Mouse (Mus musculus): Measurements from ENCODE around the gene Ros1.

The Ros1 gene

DNA sequence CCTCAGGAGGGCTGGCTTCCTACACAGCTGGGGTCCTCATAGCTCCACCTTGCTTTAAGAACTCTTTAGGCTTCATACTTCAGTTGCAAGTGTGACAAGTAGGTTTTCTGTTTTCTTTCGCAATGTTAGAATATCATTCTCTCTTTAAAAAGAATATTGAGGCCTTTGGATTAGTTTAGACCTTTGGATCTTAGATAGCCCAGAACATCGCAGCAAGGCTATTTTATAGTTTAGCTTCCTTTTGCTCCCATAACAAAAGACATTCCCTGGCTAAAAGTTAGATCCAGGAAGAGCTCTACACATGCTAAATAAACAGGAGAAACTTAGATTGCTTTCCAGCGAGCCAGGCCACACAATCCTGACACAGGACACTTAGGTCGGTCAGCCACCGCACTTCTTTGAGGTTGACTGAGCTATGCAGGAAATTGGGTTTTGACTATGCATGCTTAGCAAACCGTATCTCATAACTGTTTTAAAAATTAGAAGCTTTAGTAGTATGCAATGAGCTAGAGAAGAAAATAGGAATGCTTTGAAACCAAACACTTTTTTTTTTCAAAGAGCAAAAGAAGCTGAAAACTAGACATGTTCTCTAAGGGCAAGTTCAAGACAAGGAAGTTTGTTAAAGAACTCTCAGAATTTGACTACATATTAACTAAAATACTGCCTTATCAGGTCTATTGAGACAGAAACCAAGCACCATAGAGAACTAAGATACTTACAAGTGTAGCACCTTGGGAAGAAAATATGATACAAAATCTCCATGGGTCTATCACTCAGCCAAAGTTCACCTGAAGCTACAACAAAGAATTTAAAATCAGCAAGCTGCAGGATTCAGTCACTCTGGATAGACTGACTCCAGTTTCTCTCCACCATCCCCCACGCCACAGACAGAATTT is at the start of gene Ros1:
Ros1 (minus strand) TSS at position 288 of the 896 bp plus-strand sequence.
- DNase-seq (ENCODE audit: low read depth, low spot score): no peak

DNA sequence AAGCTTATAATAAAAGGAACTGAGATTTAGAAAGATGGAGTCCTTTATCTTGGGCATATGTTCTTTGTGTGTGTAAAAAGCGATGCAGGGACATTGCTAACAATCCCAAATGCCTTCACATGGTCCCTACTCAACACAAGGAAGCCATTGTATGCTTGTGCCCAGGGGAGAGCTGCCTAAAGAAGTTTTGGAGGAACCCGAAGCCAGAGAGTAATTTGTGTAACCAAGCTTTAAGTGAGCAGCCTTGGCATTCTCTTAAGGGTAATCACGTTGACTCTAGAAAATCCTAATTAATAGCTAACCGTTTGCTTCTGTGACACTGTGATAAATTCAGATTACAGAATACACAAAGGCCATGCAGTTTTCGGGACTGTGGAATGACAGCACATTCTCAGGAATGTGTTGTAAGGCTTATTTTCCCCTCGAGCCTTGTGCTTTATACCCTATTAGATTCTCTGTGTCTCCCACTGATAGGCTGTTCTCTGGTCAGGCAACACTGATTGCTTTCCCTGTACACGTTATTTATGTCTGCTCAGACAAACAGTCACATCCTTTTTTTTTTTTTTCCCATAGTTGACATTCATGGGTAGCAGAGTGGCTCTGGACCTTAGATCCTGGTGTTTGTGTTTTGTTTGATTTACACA is 47.8 kb upstream of the Ros1 start:
- no peak for DNase-seq (ENCODE audit: low read depth, low spot score)

DNA sequence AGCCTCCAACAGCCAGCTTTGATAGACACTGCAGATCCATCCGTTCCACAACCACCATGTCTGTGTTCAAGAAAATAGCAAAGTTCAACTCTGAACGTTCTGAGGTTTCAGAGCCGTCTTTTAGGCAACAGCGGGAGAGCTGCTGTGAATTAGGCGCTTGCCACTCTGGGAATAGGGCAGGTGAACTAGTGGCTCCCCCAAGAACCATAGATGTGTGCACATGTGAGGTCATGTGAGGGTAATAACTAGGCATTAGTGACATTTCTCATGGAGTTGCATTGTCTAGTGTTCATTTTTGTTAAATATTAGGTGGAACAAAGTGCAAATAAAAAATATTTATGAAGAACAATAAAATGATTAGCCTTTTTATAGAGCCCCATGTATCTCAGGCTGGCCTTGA is 47.0 kb upstream of the Ros1 start:
- no peak for DNase-seq (ENCODE audit: low read depth, low spot score)

DNA sequence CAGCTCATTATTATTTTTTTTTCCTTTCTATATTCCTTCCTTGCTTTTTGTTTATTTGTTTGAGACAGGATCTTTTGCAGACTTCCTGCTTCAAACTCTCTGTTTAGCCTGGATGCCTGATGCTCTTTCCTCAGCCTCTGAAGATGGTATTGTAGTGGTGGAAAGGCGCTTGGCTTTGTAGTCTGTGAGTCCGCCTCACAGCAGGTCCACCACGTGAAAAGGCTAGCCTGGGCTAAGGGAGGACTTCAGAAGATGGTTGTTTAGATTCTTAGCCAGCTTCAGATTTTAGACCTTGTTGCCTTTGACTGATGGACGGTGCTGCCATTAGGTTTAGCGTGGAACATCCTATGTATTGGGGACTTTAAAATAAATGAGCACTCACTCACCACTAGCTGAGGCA is 40.4 kb upstream of the Ros1 start:
- no peak for DNase-seq (ENCODE audit: low read depth, low spot score)

DNA sequence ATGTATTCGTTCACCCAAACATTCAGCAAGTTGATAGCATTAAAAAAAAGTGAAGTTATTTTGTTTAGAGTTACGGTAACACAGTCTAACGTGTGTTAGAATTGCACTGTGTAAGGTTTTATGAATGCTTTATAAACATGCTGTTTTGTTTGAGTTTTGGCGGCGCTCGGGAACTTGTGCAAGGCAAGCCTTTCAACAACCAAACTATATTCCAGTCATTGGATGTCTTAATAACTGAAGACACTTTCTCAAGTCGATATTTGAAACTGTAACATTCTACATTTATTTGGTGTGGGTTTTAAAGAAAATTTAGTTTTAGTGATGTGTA is 39.6 kb upstream of the Ros1 start:
- no peak for DNase-seq (ENCODE audit: low read depth, low spot score)

DNA sequence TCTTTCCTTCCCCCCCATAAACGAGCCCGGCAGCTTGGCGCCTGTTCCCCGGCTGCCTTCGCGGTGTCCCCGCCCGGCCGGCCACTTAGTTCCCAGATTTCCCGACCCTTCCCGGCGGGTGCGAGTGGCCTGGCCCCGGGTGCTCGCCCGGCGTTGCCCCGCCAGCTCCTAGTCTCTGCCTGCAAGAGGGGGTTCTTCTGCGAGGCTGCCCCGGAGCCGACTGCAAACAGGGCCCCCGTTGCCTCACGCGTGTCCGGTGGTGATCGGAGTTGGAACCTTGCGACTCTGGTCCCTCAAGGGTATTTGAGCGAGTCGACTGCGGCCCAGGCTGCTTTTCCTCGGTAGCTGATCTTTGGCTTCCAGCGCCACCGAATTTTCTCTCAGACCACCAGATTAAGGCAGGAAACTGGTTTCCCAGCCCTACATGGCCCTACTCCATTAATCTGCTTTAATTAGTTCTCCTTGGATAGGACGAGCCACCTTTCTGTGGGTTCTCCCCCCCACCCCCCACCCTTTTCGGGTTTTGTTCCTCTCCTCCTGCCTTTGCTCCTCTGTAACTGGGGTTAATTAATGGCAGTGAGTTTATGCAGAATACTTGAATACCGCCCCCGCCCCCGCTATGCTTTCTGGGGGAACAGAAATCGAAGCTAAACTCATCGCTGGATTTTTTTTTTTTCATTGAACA is 39.1 kb upstream of the Ros1 start:
- DNase-seq (ENCODE audit: low read depth, low spot score): no peak

DNA sequence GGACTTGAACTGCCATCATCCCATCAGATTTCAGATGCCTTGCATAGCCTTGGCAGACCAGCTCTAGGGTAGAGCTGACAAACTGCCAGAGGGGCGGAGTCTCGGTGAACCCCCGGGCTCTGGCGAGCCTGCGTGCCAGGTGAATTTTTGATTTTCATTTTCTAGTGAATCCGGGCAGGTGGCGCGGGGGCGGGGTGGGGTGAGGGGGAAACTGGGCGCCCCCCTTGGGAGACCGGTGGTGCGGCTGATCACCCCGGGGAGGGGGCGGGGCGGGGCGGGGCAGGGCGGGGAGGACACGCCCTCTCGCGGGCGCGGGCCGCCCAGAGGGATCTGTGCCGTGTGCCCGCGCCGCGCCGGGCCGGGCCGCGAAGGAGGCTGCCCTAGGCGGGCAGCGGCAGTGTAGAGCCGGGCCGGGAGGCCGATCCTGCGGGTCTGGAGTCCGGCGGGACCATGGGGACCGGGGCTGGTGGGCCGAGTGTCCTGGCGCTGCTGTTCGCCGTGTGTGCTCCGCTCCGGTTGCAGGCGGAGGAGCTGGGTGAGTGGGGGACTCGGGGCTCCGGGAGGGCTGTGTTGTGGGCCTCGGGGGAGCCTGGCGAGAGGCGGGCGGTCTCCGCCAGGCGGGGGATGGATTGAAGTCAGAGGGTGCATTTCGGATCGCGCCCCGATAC is 38.4 kb upstream of the Ros1 start, which contains the start of gene Dcbld1:
Dcbld1 (plus strand) TSS at position 319 of the 668 bp plus-strand sequence.
- no peak for DNase-seq (ENCODE audit: low read depth, low spot score)

DNA sequence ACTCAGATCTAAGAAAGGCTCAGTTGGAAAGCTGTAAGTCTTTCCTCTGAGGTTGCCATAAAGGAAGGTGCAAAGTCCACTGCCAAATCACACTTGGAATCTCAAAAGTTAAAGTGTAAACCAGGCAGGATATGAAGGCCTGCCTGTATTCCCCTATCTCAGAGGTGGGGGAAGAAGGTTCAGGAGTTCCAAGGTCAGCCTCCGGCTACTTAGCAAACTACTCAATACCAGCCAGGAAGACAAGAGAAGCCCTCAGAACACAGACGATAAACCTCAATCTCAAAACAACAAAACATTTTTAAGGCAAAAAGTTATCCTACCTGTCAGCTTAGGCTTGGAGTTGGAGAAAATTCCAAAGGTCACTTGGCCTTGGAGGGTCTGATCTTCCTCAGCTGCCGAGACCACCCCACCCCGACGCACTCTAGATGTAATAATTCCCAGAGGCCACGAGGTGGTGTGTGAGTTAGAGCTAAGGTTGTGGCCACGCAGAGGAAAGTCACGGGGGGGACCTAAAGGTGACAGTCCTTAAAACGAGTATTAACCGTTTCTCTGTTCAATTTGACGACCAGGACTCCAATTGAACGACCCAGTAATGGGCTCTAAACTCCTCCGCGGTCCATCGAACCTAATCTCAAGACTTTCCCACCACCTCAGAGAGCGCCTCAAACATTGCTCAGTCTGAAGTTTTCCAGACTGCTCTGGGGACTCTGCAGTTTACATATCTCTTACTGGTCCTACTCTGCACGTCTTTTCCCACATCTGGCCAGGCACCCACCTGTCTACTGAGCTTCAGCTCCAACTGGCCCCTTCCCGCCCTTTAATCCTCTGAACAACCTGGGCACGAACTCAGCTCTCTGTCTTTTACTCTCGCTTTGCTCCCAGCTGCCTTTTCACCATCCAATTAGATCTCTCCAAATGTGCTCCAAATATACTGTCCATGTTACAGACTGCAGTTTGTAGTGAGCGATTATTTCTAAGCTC is 37.4 kb upstream of the Ros1 start:
- no peak for DNase-seq (ENCODE audit: low read depth, low spot score)

DNA sequence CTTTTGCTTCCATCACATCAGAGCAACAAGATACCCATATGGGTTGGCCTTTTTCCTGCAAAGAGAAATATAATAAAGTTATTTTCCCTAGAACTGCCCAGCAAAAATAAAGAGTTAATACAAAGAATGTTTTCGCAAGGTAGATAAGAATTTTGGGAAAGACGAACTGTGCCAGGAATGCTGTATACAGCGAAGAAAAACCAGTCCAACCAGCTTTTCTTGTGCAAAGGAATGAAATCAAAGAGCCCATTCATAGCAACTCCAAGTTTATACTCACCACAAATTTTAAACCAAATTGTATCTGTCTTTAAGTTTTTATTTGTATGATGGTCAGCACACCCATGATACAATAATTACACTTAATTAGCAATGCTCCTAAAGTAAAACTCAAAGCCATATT is 24.6 kb upstream of the Ros1 start:
- DNase-seq (ENCODE audit: low read depth, low spot score): no peak

DNA sequence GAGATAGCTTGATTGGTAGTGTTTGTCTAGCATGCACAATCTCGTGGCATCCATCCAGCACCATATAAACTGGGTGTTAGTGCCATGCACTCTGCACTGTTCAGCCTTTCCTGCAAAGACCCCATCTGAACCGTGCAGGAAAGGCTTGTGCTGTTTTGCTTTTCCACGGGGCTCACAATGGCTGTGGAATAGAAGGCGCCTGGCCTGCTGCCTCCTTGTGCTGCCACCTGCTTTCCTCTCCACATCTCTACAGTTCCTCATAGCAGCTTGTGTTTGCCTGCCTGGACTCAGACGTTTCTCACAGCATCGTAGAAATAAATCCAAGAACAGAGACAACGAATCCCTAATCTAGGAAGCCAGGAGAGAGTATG is 22.5 kb upstream of the Ros1 start:
- DNase-seq (ENCODE audit: low read depth, low spot score): no peak

DNA sequence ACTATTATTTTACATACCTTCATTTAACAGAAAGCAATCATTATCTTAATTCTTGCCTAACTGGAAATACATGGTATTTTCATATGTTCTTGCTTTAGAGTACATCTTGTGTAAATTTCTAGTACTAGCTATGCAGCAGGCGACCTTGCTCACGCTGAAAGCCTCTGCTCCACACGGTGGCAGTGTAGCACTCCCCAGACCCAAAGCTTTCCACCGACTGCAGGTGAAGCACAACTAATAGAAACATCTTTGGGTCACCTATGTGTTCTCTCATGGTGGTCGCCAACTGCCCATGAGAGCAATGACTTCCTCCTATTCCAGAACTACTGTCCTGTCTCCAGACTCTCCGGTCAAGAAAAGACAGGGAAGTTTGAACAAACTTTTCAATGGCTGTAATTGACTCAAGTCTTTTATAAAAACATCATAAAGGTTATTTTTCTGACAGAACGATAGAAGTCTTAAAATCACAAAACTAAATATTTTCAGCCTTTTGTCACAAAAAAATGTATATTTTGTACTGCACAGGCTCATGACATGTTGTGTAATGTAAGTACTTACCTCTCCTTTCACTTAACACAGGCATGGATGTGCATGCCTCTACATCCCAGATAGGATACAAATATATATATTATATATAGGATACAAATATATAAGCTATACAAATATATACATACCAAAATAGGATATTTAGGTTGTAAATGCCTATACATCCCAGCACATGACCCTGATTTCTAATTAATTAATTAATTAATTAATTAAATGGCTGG is 21.9 kb upstream of the Ros1 start:
- DNase-seq (ENCODE audit: low read depth, low spot score): no peak

DNA sequence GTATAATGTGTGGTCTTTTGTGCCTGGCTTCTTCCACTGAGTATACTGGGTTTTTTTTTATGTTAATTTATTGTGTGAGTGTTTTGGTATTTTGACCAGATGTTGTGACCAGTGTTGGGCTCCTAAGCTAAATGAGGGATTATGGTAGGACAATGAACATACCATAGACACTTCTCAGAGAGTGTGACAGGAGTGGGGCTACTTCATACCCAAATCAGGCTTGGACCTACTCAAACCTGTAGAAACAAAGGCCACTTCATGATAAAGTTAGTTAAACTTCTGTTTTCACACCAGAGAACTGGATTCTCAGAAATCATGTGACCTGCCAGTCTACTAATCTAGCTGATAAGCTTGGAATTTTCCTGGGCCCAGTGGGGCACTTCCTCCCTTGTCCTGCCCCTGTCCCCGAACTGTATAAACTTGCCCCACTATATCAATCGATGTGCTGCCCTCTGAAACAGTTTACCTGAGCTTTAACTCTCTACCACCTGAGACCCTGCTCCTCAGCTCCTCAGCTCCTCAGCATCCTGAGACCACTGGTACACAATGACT is 20.3 kb upstream of the Ros1 start:
- no peak for DNase-seq (ENCODE audit: low read depth, low spot score)

DNA sequence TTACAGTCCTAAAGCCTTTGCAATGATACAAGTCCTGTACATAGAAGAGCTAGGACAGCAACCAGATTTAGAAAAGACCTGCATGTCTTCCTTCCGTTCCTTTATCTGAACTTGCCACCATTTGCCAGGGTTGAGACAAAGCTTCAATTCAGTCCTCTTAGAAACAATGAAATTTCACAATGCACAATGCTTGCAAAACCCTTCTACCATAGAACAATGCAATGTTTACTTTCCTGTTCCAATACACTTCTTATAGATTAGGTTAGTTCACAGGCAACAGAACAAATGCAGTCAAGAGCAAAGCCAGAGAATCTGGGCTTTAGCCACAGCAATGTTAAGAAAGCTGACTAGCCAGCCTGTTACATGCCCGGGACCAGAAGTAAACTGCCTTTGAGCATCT is 9.0 kb upstream of the Ros1 start:
- no peak for DNase-seq (ENCODE audit: low read depth, low spot score)

DNA sequence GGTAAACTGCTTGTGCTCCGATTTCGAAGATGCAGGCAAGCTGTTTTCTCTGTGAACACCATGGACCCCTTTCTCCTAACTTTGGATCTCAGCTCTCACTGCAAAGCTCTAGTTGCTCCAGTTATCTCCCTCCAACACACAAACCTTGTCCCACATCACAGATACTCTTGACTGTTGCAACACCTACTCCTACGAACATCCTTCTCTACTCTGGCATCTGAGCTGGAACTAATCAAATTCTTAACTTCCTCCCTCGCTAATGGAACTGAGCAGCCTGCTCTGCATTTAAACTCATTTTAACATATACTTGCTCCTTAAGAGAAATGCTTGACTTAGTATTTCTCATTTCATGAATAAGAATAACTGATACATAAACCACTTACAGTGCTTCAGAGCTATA is 9.1 kb downstream of the Ros1 start:
- DNase-seq (ENCODE audit: low read depth, low spot score): peak; percentile 38

DNA sequence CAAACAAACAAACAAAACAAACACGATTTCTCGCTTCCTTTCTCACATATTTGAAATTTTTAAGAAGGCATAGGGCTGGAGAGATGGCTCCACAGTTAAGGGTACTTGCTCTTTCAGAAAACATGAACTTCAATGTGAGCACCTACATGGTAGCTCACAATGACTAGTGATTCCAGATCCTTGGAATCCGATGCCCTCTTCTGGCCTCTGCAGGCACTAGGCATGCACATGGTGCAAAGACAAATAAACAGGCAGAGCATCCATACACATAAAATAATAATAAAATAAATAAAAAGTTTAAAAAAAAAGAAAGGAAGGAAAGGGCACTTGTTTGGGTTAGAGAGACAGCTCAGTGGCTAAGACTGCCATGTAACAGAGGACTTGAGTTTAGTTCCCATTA is 12.2 kb downstream of the Ros1 start:
- DNase-seq (ENCODE audit: low read depth, low spot score): no peak

DNA sequence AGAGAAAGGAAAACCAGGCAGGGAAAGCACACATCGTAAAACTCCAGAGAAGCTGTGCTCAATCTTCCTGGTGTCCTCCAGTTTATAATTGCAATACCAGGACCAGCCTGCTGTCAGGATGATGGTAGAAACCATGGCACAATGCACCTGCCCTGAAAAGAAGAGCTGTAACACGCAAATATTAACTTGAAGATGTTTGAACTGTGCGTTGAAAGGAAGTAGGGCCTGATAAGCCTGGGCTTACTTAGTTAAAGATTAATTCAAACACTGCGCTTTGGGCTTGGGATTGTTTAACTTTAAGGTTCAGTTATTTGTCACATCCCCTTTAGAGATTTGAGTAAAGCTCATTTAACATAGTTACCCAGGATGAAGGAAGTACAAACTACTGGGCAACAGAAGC is 20.7 kb downstream of the Ros1 start:
- DNase-seq (ENCODE audit: low read depth, low spot score): no peak

DNA sequence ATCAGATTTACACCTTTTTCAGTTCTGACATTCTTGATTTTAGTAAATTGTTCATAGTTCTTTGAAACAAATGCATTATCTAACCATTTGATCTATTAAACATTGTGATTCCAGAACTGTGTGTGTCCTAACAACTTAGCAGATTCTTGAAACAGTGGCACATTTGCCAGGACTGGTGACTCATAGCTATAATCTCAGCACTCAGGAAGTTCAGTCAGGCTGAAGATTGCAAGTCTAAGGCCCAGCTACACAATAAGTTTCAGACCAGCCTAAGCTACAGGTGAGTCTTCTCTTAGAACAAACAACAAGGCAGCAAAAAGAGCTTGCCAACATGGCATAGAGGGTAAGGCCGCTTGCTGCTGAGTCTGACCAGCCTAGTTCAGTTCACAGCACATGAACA is 24.6 kb downstream of the Ros1 start:
- no peak for DNase-seq (ENCODE audit: low read depth, low spot score)

DNA sequence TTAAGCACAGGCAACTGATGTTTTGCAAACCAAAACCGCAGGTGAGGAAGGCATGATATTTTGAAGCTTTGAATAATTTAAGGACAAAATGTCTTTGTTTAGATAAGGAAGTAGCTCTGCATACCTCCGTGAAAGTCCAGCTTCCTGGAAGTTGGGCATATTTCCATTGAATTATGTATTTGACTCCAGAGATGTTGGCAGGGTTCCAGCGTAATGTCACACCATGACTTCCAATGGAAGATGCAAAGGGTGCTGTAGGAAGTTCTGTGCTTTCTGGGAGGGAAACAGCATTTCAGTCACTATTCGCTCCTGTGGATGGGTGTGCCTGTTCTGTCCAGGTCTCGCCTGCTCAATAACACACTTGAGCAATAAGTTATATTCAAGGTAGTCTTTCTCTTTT is 25.2 kb downstream of the Ros1 start:
- DNase-seq (ENCODE audit: low read depth, low spot score): no peak

DNA sequence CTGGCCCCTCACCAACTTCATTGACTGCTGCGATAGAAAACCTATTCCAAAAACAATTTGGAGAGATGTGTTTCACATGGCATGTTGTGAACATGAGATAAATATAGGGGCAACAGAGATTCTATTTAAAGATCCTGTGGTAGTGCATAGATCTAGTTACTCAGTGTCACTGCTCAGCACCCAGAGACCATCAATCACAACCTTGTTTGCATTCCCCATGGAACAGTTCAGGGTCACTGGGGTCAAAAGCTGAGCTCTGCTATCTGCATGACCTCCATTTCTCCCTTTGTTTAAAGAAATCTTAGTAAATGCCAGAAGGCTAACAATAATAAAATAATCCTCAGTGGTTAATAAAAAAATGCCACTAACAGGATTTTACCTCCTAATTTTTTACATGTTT is 29.7 kb downstream of the Ros1 start:
- no peak for DNase-seq (ENCODE audit: low read depth, low spot score)

DNA sequence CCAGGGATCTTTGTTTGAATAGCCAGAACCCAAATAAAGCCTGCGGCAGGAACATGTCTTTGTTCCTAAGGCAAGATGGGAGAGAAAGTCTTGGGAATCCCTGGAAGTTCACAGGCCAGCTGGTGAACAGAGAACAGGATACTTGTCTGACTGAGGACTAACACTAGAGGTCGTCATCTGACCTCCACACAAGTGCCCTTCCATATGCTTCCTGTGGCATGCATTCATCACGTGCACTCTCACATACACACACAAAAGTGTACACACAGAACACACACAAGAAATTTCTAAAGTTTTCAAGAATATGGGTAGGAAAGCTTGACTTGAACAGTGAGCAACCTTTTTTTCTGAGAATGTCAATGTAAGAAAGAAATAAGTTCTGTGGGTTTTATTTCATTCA is 34.4 kb downstream of the Ros1 start:
- no peak for DNase-seq (ENCODE audit: low read depth, low spot score)

All from telencephalon, adult 2 months (tissue).